Mouse (Mus musculus) left cerebral cortex, postnatal 4 days (tissue): ENCODE data around the gene Tmem253. TPM values are rescaled to one million over a fixed set of nuclear protein-coding genes. Genes with fewer than 3 reads are reported as not detected.

Experiments
- DNase-seq: peaks from one replicate; pipeline ENCODE4 v3.0.0-alpha.2; 2022
- intact Hi-C: fragments of 180-260 bp; cut with DNase I; formaldehyde crosslinking; loops from one replicate; pipeline ENCODE4 v1.15.1; 2025
- total RNA-seq, 2 experiments: library from RNA; stranded (reverse); gene quantifications; 2 replicates each; pipeline ENCODE4 v1.2.3; 2021

Tmem253 gene
- under 1 TPM in 1 of 2 experiments, not detected in 1; 0.38 TPM for total RNA-seq

DNA sequence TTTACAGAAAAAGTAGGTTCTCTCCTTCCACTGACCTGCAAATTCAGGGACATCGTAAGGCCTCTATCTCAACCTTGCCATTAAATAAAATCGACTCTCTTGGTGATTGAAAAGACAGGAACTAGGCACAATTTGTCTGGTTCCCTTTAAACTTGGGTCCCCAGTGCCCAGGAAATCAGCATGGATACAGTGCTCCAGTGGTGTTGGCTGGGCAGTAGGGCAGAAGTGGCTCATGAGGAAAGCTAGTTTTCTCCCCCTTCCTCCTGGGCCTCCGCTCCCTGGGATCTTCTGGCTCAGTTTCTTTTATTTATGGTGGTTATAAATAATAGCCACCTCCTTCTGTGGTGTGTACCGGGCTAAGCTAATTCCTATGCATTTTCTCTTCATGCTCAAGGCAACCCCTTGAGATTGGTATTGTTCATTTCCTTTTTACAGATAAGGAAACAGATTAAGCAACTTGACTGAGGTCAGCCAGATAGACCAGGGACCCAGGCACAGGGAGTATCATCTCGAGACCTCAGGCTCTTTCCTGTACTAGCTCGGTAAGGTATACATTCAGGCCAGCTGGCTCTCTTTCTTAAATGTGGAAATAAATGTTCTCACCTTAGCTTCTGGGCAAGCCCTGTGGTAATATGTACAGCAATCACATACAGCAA lies at the start of gene Tmem253:
Gene Tmem253, plus strand, starts transcription at position 214 of the 656 bp plus-strand sequence.
- no peak for DNase-seq
- intact Hi-C loops: no loop called here

DNA sequence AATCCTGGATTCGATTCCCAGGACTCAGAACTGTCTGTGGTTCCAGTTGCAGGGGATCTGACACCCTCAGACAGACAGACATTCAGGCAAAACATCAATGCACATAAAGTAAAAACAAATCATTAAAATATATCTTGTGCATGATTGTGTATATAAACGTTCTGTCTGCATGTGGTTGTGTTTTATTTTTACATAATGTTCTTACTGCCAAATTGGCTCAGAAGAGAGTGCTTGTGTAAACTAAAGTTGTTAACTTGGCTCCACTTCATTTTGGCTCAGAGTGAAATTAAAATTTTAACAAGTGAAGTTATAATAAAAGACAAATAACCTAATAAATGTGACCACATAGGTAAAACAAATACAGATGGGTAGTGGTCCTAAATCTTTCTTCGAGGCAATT lies 48.1 kb upstream of the Tmem253 start:
- intact Hi-C loops: no loop called here
- DNase-seq: no peak

DNA sequence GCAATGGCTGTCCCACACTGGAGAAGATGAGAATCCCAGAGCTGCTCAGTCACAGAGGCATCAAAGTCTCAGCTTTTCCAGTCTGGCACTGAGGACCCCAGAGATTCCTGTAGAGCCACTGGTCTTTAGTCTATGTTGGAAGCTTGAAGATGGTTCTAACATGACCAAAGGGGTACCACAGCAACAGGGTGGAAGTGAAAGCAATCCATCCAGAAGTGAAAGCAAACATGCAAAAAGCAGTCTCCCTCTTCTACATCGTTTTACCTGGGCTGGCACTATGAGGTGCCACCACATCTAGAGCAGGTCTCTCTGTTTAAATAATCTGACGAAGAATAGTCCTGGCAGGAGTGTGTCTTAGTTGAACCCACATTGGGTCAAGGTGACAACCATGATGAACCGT lies 36.2 kb upstream of the Tmem253 start:
- DNase-seq: no peak
- intact Hi-C loops: no loop called here

DNA sequence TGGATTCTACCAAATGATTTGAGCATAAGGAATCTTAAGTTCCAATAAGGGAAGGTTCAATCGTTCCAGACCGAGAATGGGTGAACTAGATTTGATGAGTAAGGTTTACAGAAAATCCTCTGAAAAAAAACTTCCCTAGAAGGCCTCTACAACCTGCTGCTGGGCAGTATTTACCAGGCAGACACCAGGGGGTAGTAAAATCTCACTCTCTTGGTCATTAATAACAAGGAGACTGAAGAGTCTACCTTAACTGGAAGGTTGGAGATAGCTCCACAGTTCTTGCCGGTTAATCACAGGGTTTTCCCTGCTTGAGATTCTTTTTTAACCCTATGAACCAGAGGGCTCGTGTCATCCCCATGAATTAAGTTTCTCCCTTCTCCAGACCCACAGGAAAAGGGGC lies 32.2 kb upstream of the Tmem253 start:
- no peak for DNase-seq
- intact Hi-C loops: loop anchor here (10.0 kb wide), 1 partner anchor 48 kb away; no protein-coding TSS in a partner anchor

DNA sequence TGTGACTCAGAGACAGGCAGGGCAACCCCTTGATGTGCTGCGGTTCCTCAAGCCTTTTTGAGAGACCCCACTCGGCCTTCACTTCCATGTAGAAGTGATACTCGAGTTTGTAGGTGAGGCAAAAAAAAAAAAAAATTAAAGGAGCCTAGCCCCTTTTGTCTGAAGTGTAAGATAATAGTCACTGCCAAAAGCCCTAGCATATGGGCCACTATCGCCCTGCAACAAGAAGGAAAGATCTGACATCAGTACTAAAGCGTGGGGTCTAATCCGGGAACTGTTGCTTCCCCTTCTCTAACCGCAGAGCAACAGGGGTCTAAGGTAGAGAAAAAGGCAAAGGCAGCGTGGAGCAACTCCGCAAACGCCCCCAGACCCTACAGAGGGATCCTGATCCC lies 31.6 kb upstream of the Tmem253 start:
- intact Hi-C loops: loop anchor here (10.0 kb wide), 1 partner anchor 49 kb away; no protein-coding TSS in a partner anchor
- no peak for DNase-seq

DNA sequence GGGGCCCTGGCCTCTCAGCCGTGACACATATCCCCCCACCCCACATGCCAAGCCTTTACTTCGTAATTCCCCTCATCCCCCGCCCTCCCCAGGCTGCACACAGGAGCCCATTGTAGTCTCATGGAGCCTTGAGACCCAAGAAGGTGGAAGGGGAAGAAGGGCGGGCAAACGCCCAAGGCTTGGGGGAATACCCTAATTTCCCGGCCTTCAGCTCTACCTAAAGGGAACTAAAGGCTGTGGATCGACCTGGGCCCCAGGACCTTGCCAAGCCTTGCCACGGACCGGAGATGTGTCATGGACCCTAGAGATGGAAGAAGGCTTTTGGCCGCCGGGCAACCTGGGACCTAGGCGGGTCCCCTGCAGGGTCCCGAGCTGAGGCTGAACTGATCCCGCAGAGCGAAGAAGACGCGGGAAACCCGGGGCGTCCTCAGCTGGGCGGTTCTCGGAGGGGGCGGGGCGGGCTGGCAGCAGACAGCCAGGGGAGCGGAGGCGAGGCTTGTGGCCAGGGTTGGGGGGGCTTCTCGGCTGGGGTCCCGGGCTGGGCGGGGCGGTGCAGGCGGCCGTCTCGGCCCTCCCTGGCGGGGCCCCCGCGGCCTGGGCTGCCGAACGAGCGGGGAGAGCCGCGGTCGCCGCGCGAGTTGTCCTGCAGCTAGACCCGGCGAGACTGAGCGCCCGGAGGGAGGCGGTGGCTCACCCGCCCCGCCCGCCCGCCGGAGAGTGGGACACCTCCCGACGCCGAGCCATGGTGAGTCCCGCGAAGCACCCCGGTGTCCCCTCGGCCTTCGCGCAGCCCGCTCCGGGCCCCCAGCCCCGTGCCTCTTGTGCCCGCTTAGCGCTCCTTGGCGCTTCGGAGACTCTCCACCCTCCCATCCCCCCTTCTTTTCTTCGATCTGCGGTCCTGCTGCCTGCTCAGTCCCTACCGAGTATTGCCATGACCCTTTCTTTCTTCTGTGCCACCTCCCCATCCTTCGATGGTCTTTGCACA lies 30.9 kb upstream of the Tmem253 start, which contains the start of gene Arhgef40:
Gene Arhgef40, plus strand, starts transcription at position 473 of the 985 bp plus-strand sequence.
- intact Hi-C loops: loop anchor here (10.0 kb wide), 1 partner anchor 50 kb away; no protein-coding TSS in a partner anchor
- peak; percentile 91 for DNase-seq

DNA sequence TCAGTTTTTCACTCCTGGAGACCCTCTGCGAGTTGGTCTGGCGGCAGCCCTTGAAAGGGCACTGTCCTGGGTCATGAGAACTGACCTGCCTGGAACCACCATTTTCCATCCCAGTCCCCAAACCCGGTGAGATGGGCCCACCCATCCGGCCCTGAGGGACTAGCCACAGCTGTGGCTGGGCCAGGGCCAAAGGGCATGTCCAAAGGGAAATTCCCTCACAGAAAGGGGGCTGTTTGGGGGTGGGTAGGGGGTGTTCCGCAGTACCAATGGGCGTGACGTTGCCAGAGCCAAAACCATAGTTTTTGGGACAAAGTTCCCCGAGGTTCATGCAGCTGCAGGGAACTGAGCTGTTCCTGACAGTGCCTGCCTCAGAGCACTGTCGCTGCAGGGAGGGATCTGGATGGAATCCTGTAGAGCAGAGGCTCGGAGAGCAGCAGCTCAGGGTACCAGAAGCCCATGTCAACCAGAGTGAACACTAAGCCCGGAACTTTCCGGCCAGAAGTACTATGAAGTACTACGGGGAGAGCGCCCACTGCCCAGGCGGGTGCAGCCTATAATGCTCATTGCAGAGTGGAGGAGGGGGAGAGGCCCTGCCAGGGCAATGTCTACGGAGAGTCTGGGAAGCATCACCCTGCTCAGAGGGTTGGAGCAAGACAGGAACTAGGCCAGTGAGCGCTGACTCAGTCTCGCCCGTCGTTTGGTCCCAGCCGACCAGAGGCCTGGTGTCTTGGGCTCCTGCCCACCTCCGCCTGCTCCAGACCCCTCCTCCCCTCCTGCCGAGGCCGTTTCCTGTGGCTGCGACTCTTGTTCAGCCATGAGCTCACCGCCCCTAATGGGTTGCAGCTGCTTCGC lies 29.9 kb upstream of the Tmem253 start:
- peak; percentile 88 for DNase-seq
- intact Hi-C loops: loop anchor here (10.0 kb wide), 1 partner anchor 51 kb away; no protein-coding TSS in a partner anchor

DNA sequence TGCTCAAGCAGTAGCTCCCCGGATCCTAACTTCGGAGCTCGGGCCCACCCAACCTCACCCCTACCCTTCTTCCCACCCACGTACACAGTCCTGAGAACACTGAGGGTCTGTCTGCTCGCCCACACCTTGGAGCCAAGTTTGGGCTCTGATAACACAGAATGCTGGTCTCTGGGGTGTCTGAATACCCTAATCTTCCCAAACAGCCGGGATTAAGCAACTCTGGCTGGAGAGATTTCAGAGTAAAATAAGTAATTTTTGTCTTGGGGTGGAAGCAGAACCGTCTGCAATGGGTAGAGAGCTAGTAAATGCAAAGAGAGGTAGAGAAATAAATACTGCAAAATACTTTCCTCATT lies 29.3 kb upstream of the Tmem253 start:
- no peak for DNase-seq
- intact Hi-C loops: loop anchor here (10.0 kb wide), 1 partner anchor 51 kb away; no protein-coding TSS in a partner anchor

DNA sequence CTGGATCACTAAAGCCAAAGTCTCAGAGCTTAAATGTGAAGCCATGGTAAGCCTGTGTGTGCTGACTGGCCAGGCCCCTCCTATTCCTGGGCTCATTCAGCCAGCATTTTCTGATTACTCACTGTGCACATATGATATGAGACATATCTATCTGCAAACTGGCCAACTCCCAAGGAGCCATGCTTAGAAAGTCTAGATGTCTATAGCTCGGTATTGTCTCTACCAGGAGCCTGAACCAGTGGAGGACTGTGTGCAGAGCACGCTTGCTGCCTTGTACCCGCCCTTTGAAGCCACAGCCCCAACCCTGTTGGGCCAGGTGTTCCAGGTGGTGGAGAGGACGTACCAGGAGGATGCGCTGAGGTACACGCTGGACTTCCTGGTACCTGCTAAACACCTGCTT lies 28.3 kb upstream of the Tmem253 start:
- intact Hi-C loops: loop anchor here (10.0 kb wide), 1 partner anchor 52 kb away; no protein-coding TSS in a partner anchor

DNA sequence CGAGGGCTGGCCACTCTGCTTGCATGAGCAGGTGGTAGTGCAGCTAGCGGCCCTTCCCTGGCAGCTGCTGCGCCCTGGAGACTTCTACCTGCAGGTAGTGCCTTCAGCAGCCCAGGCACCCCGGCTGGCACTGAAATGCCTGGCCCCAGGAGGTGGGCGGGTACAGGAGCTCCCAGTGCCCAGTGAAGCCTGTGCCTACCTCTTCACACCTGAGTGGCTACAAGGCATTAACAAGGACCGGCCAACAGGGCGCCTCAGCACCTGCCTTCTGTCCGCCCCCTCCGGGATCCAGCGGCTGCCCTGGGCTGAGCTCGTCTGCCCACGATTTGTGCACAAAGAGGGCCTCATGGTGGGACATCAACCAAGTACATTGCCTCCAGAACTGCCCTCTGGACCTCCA lies 26.7 kb upstream of the Tmem253 start:
- DNase-seq: no peak
- intact Hi-C loops: loop anchor here (10.0 kb wide), 1 partner anchor 54 kb away; no protein-coding TSS in a partner anchor

More for the DNA sequence above, 28.3 kb upstream of the Tmem253 start:
- DNase-seq: no peak

DNA sequence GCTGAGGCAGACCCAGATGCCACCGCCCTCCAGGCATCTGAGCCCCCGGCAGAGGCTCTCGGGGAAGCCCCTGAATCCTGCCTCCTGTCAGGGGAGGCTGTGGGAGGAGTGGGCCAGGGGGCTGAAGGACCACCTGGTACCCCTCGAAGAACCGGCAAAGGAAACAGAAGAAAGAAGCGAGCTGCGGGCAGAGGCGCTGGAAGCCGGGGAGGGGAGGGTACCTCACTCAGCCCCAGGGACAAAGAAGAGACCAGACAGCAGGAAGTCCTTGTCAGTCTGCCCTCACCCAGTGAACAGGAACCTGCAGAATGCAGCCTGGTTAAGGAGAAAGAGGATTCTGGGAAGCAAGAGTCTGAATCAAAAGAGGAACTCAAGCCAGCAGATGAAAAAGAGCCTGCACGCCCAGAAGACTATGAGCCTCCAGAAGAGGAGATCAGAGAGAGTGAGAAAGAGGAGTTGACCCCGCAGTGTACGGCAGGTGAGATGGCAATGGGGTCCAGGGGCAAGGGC lies 25.9 kb upstream of the Tmem253 start:
- DNase-seq: no peak
- intact Hi-C loops: loop anchor here (10.0 kb wide), 1 partner anchor 55 kb away; no protein-coding TSS in a partner anchor

DNA sequence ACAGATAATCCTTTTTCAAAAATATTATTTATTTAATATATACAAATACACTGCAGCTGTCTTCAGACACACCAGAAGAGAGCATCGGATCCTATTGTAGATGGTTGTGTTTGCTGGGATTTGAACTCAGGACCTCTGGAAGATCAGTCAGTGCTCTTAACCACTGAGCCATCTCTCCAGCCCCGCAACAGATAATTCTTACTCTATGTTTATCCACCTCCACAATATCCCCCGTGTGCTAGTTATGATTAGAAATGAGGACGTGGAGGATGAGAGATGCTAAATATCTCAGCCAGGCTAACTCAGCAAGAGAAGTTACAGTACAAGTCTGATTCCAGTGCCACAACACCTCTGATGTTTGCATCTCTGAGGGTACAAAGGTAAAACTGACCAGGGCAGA lies 21.0 kb upstream of the Tmem253 start:
- no peak for DNase-seq
- intact Hi-C loops: no loop called here

DNA sequence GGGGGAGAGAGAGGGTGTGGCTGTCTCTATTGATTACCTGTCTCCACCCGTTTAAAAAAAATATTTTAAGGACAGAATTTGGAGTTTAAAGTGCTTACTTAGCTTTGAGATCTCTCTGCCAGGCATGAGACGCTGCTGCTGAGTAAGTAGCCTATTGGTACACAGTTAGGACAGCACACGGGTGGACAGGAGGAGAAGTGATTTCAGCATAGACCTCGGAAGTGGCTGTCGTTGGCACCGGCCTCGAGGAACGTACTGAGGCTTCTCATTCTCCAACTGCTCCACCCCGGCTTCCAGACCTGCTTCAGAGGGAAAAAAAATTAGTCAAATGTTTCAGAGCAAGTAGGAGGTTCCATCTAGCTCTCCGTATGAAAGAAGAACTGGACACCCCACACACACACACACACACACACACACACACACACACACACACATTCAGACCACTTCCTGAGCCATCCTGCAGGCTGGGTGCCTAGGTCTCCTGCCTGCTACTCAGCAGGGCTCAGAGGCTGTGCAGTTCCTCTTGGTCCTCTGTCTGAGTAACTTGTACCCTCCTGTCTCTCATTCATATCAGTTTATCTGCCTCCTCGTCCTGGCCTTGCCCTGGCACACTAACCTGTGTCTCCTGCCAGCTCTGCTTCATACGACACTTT lies 20.1 kb upstream of the Tmem253 start:
- intact Hi-C loops: no loop called here
- no peak for DNase-seq

DNA sequence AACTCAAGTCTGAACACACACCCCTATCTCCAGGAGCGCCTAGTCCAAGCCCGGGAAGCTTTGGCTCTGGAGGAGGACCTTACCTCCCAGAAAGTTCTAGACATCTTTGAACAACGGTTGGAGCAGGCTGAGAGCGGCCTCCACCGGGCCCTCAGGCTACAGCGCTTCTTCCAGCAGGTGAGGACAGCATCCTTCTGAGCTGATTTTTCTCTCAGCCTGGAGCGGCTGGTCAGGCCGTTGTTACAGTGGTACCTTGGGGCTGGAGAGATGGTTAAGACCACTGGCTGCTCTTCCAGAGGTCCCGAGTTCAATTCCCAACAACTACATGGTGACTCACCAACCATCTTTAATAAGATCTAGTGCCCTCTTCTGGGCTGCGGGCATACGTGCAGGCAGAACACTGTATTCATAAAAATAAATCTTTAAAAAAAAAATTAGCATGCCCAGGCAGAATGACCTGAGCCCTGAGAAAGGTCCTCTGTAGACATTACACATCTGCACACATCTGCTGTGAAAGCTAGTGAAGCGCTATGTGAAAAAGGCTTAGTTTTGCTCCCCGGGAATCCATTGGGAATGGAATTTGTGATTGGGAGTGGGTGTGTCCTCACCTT lies 19.1 kb upstream of the Tmem253 start:
- no peak for DNase-seq

DNA sequence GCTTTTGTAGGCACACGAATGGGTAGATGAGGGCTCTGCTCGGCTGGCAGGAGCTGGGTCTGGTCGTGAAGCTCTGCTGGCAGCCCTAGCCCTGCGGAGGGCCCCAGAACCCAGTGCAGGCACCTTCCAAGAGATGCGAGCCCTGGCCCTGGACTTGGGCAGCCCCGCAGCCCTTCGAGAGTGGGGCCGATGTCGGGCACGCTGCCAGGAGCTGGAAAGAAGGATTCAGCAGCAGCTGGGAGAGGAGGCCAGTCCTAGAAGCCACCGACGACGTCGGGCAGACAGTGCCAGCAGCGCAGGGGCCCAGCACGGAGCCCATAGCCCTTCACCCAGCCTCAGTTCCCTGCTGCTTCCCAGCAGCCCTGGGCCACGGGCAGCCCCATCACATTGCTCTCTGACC lies 18.6 kb upstream of the Tmem253 start:
- peak; percentile 90 for DNase-seq
- intact Hi-C loops: no loop called here

More for the DNA sequence above, 19.1 kb upstream of the Tmem253 start:
- intact Hi-C loops: no loop called here

DNA sequence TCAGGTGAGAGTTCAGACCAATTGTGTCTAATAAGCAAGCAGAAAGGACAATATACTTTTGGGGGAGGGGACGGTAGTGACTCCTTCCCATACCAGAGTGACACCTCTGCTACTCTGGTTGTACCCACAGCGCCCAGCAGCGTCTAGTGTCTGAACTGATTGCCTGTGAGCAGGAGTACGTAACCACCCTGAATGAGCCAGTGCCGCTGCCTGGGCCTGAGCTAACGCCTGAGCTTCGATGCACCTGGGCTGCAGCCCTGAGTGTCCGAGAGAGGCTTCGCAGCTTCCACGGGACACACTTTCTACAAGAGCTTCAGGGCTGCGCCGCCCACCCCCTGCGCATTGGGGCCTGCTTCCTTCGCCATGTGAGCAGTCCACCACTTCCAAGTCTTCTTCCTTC lies 18.0 kb upstream of the Tmem253 start:
- intact Hi-C loops: no loop called here
- DNase-seq: no peak

DNA sequence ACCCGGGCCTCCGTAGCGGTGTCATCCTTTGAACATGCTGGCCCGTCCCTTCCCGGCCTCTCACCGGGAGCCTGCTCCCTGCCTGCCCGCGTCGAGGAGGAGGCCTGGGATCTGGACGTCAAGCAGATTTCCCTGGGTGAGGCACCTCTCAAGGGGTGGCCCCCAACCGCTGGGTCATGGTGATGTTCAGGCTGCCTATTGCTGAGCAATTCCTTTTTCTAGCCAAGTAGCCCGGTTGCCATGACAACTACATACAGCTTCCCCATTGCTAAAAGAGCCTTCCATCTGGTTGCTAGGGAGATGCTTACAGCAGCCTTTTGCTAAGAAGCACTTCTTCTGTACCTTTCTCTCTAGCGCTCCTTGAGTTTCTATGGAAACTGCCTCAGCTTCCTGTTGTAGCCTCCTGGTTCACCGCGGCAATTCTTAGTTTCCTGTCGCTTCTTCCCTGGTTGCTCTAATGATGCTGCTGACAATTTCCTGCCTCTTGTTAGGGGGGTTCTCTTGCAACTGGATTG lies 11.4 kb upstream of the Tmem253 start:
- intact Hi-C loops: no loop called here
- peak; percentile 69 for DNase-seq

DNA sequence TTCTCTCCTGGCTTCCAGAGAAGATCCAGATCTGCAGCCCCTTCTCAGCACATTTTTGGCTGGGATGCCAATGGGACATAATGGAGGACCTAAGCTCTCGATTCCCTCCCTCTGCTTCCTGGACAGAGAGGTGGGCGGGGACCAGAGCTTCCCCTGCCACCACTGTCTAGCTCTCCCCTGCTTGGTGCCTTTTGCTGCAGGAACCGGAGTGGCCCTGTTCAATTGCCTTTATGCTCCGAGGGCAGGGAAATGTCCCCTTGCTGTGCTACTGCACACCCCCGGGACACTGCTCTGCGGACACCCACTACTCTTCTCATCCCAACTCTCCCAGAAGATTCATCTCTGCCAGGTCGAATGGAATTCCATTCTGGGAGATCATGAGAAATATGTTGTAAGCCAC lies 10.3 kb upstream of the Tmem253 start:
- no peak for DNase-seq
- intact Hi-C loops: loop anchor here (5.0 kb wide), 1 partner anchor 113 kb away; the partner anchor contains the start of gene Slc39a2

DNA sequence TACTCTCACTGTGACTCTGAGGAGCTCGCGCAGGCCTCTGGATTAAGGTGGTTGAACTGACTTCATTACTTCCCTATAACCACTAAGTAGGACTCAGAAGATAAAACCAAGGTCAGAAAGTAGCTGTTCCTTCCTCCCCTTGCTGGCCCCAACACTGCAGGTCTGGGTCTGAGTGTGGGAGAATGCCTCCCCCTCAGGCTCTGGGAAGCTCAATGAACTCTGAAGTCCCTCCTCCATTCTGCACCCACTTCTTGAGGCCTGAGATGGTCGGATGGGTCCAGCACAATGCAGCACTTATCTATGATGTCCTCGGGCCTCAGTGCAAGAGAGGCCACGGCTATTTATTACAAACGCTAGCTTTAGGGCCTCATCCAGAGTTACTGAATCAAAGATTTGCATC lies 9.8 kb upstream of the Tmem253 start:
- no peak for DNase-seq
- intact Hi-C loops: loop anchor here (5.0 kb wide), 1 partner anchor 113 kb away; the partner anchor contains the start of gene Slc39a2
